Comparison of ENCODE assay signal across 8 mouse cellular contexts in genomic region chr1:133918088-133918470, GRCm38 (mm10). TPM values are rescaled to one million over a fixed set of nuclear protein-coding genes. Genes with fewer than 3 reads are reported as not detected.
DNase-seq lines count a peak whose midpoint lies in the region; ATAC-seq and TF ChIP-seq lines count a peak whose summit lies in the region.

No protein-coding gene starts in this region.

- TF ChIP-seq POLR2A in heart, adult 2 months (IDR thresholded peaks at IDR 0.05; ENCODE audit: insufficient read depth, low read depth, low read length), result peak; percentile 13; the same call in 1 of the 2 replicates

- H3K27ac ChIP-seq in heart, adult 2 months, result peak overlapping the region; percentile 81
- 0 out of 2 replicates have a peak overlapping the region, but pooled peaks have one; percentile 52 for H3K27ac ChIP-seq in hindbrain, embryonic 12.5 days
- H3K27ac ChIP-seq in midbrain, embryonic 10.5 days (replicated peaks), result peak overlapping the region; percentile 73

- no peaks in the 10 kb centered on the region for H3K27me3 ChIP-seq in heart, adult 2 months (ENCODE audit: control insufficient read depth, insufficient read depth, low read length)
- no peaks in the 10 kb centered on the region for H3K27me3 ChIP-seq in hindbrain, embryonic 12.5 days
- peaks cover 28% of the 10 kb centered on the region for H3K27me3 ChIP-seq in midbrain, embryonic 10.5 days (ENCODE audit: low read depth, poor library complexity, severe bottlenecking)

- intact Hi-C loops in heart, adult 2 months (cut with DNase I), result loop anchor here (5.0 kb wide), 1 partner anchor 786 kb away; the partner anchor contains the start of gene Ppp1r15b
- intact Hi-C loops in left cerebral cortex, postnatal 36 days (cut with DNase I), result no loop called here

- TF ChIP-seq EP300 in heart, adult 2 months (IDR thresholded peaks at IDR 0.05; ENCODE audit: insufficient read depth, low read depth, low read length), result no peak

- H3K36me3 ChIP-seq in heart, adult 2 months (ENCODE audit: control insufficient read depth, insufficient read depth, low read length), result peaks cover 3% of the 10 kb centered on the region
- H3K36me3 ChIP-seq in hindbrain, embryonic 12.5 days, result no peaks in the 10 kb centered on the region
- H3K36me3 ChIP-seq in midbrain, embryonic 10.5 days, result no peaks in the 10 kb centered on the region

- peak overlapping the region; percentile 28 for H3K4me3 ChIP-seq in heart, adult 2 months
- no peak overlapping the region for H3K4me3 ChIP-seq in hindbrain, embryonic 12.5 days
- H3K4me3 ChIP-seq in midbrain, embryonic 10.5 days, result 0 out of 2 replicates have a peak overlapping the region, but pooled peaks have one; percentile 16

- no peaks in the 10 kb centered on the region for H3K79me2 ChIP-seq in heart, adult 2 months (replicated peaks; ENCODE audit: control insufficient read depth, insufficient read depth, low read length)

- peaks cover 26% of the 10 kb centered on the region for H3K4me1 ChIP-seq in heart, adult 2 months (ENCODE audit: control insufficient read depth, insufficient read depth, low read length)
- peaks cover 46% of the 10 kb centered on the region for H3K4me1 ChIP-seq in hindbrain, embryonic 12.5 days
- H3K4me1 ChIP-seq in midbrain, embryonic 10.5 days, result peaks cover 35% of the 10 kb centered on the region

- WGBS in heart, adult 2 months, result 51% methylated on average over 6 of the region's 6 CpGs
- whole genome bisulfite sequencing in hindbrain, embryonic 12.5 days, result 43% methylated on average over 6 of the region's 6 CpGs
- 40% methylated on average over 6 of the region's 6 CpGs for WGBS in midbrain, embryonic 10.5 days

- peak overlapping the region; percentile 1 for H3K4me2 ChIP-seq in hindbrain, embryonic 12.5 days (replicated peaks)

- H3K9ac ChIP-seq in heart, adult 2 months (ENCODE audit: low read depth, low read length), result peak overlapping the region; percentile 53; the same call in 1 of the 2 replicates
- no peak overlapping the region for H3K9ac ChIP-seq in hindbrain, embryonic 12.5 days

- H3K9me3 ChIP-seq in hindbrain, embryonic 12.5 days (replicated peaks), result no peaks in the 10 kb centered on the region
- no peaks in the 10 kb centered on the region for H3K9me3 ChIP-seq in midbrain, embryonic 10.5 days (replicated peaks)

- no peak for TF ChIP-seq CTCF in heart, adult 2 months (IDR thresholded peaks at IDR 0.05)

- ATAC-seq in hindbrain, embryonic 12.5 days (ENCODE audit: low FRiP score), result 0 out of 2 replicates have a peak, but pooled peaks have one; percentile 36

- DNase-seq in heart, adult 2 months, result no peak
- no peak for DNase-seq in heart, adult 11 months
- DNase-seq in ZHBTc4 (ENCODE audit: low read depth, low spot score), result peak; percentile 75
- no peak for DNase-seq in midbrain, embryonic 10.5 days (ENCODE audit: low spot score)
- DNase-seq in frontal cortex, postnatal 14 days (ENCODE audit: low spot score in 2 of 2), result no peak
- no peak for DNase-seq in left cerebral cortex, postnatal 36 days (ENCODE audit: low spot score in 2 of 2)
- no peak for DNase-seq in left cerebral cortex, adult 18-20 months (ENCODE audit: low spot score in 2 of 2)

RNA-seq across cellular contexts. Expression of gene Prelp, which starts 3.1 kb away (rescaled TPM):
- total RNA-seq in heart, adult 2 months (2021), result 10 to 100 TPM; 29.0 to 34.4 TPM
- 52.1 and 58.5 TPM in 2 replicates for polyA plus RNA-seq in heart, adult 2 months (2012; rRNA removed)
- 7.2 and 10.5 TPM in 2 replicates for polyA plus RNA-seq in hindbrain, embryonic 12.5 days (2016; fragmentation: Nextera tagmentation; extraction: Ambion mirVana)
- 0.31 and 0.67 TPM in 2 replicates for polyA plus RNA-seq in midbrain, embryonic 10.5 days (2016; fragmentation: Nextera tagmentation; extraction: Ambion mirVana)
- 10 to 100 TPM in 1 of 2 experiments, 1 to 10 TPM in 1; 7.9 to 11.6 TPM for total RNA-seq in left cerebral cortex, postnatal 36 days (2021)
- total RNA-seq in left cerebral cortex, adult 18-20 months (2021), result 10 to 100 TPM; 12.1 to 13.1 TPM

RNA-seq across cellular contexts. Expression of gene Optc, which starts 10.3 kb away (rescaled TPM):
- under 1 TPM; 0.34 to 0.36 TPM for total RNA-seq in heart, adult 2 months (2021)
- polyA plus RNA-seq in heart, adult 2 months (2012; rRNA removed), result 1.00 and 2.4 TPM in 2 replicates
- polyA plus RNA-seq in hindbrain, embryonic 12.5 days (2016; fragmentation: Nextera tagmentation; extraction: Ambion mirVana), result 2.0 and 4.0 TPM in 2 replicates
- polyA plus RNA-seq in midbrain, embryonic 10.5 days (2016; fragmentation: Nextera tagmentation; extraction: Ambion mirVana), result 0.86 and 1.7 TPM in 2 replicates
- 1 to 10 TPM in 1 of 2 experiments, under 1 TPM in 1; 0.37 to 1.4 TPM for total RNA-seq in left cerebral cortex, postnatal 36 days (2021)
- 1 to 10 TPM in 1 of 2 experiments, under 1 TPM in 1; 0.75 to 1.6 TPM for total RNA-seq in left cerebral cortex, adult 18-20 months (2021)
